ENCODE assay signal across 8 mouse cellular contexts in genomic region chr3:138743061-138743671, GRCm38 (mm10). TPM values are rescaled to one million over a fixed set of nuclear protein-coding genes. Genes with fewer than 3 reads are reported as not detected.
A peak's percentile ranks its signal among the peaks of the same experiment; 100 is the strongest.
DNase-seq lines count a peak whose midpoint lies in the region; ATAC-seq and TF ChIP-seq lines count a peak whose summit lies in the region.

No protein-coding gene starts in this region.

- WGBS in cerebellum, adult 2 months, result under 1% methylated on average over 33 of the region's 33 CpGs
- under 1% methylated on average over 33 of the region's 33 CpGs for WGBS in hindbrain, embryonic 13.5 days
- 2% methylated on average over 33 of the region's 33 CpGs for WGBS in macrophage (ENCODE audit: missing documents)

- POLR2A ChIA-PET in Patski (lab: Charles Lee), result interaction anchor here (0.7 to 2.0 kb wide), 7 partner anchors 17 to 474 kb away, joined by 3 to 16 read pairs (median 6); no protein-coding TSS in a partner anchor

- H3K9ac ChIP-seq in hindbrain, embryonic 13.5 days, result peak overlapping the region; percentile 96

- CTCF ChIA-PET in Patski (lab: Charles Lee), result interaction anchor here (1.8 kb wide), 1 partner anchor 159 kb away, joined by 5 read pairs; no protein-coding TSS in a partner anchor

- intact Hi-C loops in left cerebral cortex, adult 2 months (cut with DNase I), result loop anchor here (2.0 to 10.0 kb wide), 11 partner anchors 28 to 449 kb away; partner anchors contain the start of genes Eif4e, Metap1 and Rap1gds1

- no peaks in the 10 kb centered on the region for H3K27me3 ChIP-seq in Patski
- no peaks in the 10 kb centered on the region for H3K27me3 ChIP-seq in cerebellum, adult 2 months (ENCODE audit: control insufficient read depth, insufficient read depth, low read length)
- 0 out of 2 replicates have a peak, but pooled peaks cover 6% of the 10 kb centered on the region for H3K27me3 ChIP-seq in hindbrain, embryonic 13.5 days

- DNase-seq in Patski (ENCODE audit: low read depth, low spot score), result no peak
- peak; percentile 85 to 88 for DNase-seq in cerebellum, adult 2 months
- DNase-seq in frontal cortex, postnatal 10 days (ENCODE audit: low spot score in 2 of 2), result peak; percentile 64
- peak; percentile 63 to 67 for DNase-seq in left cerebral cortex, adult 2 months (ENCODE audit: extremely low spot score in 1 of 2, low spot score in 2 of 2)
- peak; percentile 61 for DNase-seq in right cerebral cortex, postnatal 14 days
- DNase-seq in yolk sac, embryonic 10.5 days (ENCODE audit: low spot score), result peak; percentile 64

- H3K4me1 ChIP-seq in cerebellum, adult 2 months (ENCODE audit: control insufficient read depth, insufficient read depth, low read length), result peaks cover 12% of the 10 kb centered on the region; the same call in 1 of the 2 replicates
- H3K4me1 ChIP-seq in hindbrain, embryonic 13.5 days (replicated peaks), result peaks cover 46% of the 10 kb centered on the region

- H3K9me3 ChIP-seq in hindbrain, embryonic 13.5 days, result no peaks in the 10 kb centered on the region

- peak; percentile 59; the same call in 1 of the 2 replicates for TF ChIP-seq POLR2A in cerebellum, adult 2 months (IDR thresholded peaks at IDR 0.05; ENCODE audit: borderline replicate concordance, insufficient read depth, low read length)

- in situ Hi-C loops in Patski (cut with MboI; ENCODE audit: low pct_unique_long_range_greater_than_20kb), result loop anchor here (5.0 to 10.0 kb wide), 3 partner anchors 94 to 332 kb away; partner anchors contain the start of gene Rap1gds1

- no peak for TF ChIP-seq CTCF in Patski (IDR thresholded peaks at IDR 0.05)
- no peak for TF ChIP-seq CTCF in cerebellum, adult 2 months (IDR thresholded peaks at IDR 0.05; ENCODE audit: borderline replicate concordance, insufficient read depth, low read depth, low read length)
- no peak for TF ChIP-seq CTCF in left cerebral cortex, adult 2 months (IDR thresholded peaks at IDR 0.05)

- H3K36me3 ChIP-seq in hindbrain, embryonic 13.5 days, result no peaks in the 10 kb centered on the region
- no peaks in the 10 kb centered on the region for H3K36me3 ChIP-seq in macrophage (ENCODE audit: inconsistent target)

- peak overlapping the region; percentile 93 for H3K27ac ChIP-seq in cerebellum, adult 2 months (ENCODE audit: insufficient read depth, low read length)
- H3K27ac ChIP-seq in hindbrain, embryonic 13.5 days, result peak overlapping the region; percentile 97
- peak overlapping the region; percentile 95 for H3K27ac ChIP-seq in left cerebral cortex, adult 2 months
- H3K27ac ChIP-seq in macrophage, result no peak overlapping the region

- peak overlapping the region; percentile 69 for H3K4me2 ChIP-seq in hindbrain, embryonic 13.5 days

- peak overlapping the region; percentile 100 for H3K4me3 ChIP-seq in cerebellum, adult 2 months (replicated peaks; ENCODE audit: insufficient read depth, low read depth, low read length)
- H3K4me3 ChIP-seq in hindbrain, embryonic 13.5 days, result peak overlapping the region; percentile 92
- H3K4me3 ChIP-seq in left cerebral cortex, adult 2 months, result peak overlapping the region; percentile 89
- peak overlapping the region; percentile 44 for H3K4me3 ChIP-seq in macrophage (ENCODE audit: inconsistent target)

- H3K79me2 ChIP-seq in macrophage (ENCODE audit: inconsistent target), result peaks cover 52% of the 10 kb centered on the region; the same call in 1 of the 2 replicates

- peak; percentile 84 for ATAC-seq in Patski
- peak; percentile 86 for ATAC-seq in hindbrain, embryonic 13.5 days (ENCODE audit: low FRiP score)

RNA-seq across cellular contexts. Expression of gene Tspan5, which starts 1.2 kb away (rescaled TPM):
- polyA plus RNA-seq in Patski (2021) (62.0 TPM), macrophage (2018) (5.3 to 6.7 TPM (median 6.6 TPM) in 3 replicates)
- polyA plus RNA-seq in cerebellum, adult 2 months (2012; rRNA removed), result 166 TPM in 2 replicates
- 89.1 and 97.0 TPM in 2 replicates for polyA plus RNA-seq in hindbrain, embryonic 13.5 days (2015; fragmentation: Nextera tagmentation; extraction: Ambion mirVana)
- 100 to 1,000 TPM; 242 to 281 TPM for total RNA-seq in left cerebral cortex, adult 2 months (2021)
- total RNA-seq in macrophage (2018; cell fraction: chromatin; rRNA removed), result 1 to 10 TPM in 19 of 26 experiments, under 1 TPM in 7; 0.36 to 5.3 (median 1.4) TPM
- total RNA-seq in macrophage (2018; cell fraction: cytosol; rRNA removed), result 1 to 10 TPM; 2.9 to 8.7 (median 4.8) TPM
- 1 to 10 TPM in 25 of 26 experiments, under 1 TPM in 1; 0.50 to 7.1 (median 3.4) TPM for total RNA-seq in macrophage (2018; cell fraction: nucleus; rRNA removed)

Comparison
In these comparisons a context has a peak if more than half of its experiments do, and no peak if none do; other contexts are left out.
1. H3K4me3 ChIP-seq: peak in every context shown above with its lines; median percentile 100 in cerebellum, adult 2 months; 92 in hindbrain, embryonic 13.5 days; 89 in left cerebral cortex, adult 2 months; 44 in macrophage.